Mouse (Mus musculus) kidney, adult 8-10 months (tissue): ENCODE data around the gene Ddx46.

Experiments used
- DNase-seq, 2 experiments: peaks; one replicate each; pipeline ENCODE4 v3.0.0; 2022

Gene Ddx46

GRCm38 (mm10) chr13:55634639-55635127 lies at the start of gene Ddx46:
Gene Ddx46, plus strand, starts transcription at chr13:55635027.
- peak; percentile 84 to 89 for DNase-seq

GRCm38 (mm10) chr13:55591961-55592490 lies 42.8 kb upstream of the Ddx46 start:
- DNase-seq = peak; percentile 26 to 47

- peak; percentile 95 to 96 for DNase-seq
These were observed 42.1 kb upstream of the Ddx46 start for GRCm38 (mm10) chr13:55592512-55593253.

DNA sequence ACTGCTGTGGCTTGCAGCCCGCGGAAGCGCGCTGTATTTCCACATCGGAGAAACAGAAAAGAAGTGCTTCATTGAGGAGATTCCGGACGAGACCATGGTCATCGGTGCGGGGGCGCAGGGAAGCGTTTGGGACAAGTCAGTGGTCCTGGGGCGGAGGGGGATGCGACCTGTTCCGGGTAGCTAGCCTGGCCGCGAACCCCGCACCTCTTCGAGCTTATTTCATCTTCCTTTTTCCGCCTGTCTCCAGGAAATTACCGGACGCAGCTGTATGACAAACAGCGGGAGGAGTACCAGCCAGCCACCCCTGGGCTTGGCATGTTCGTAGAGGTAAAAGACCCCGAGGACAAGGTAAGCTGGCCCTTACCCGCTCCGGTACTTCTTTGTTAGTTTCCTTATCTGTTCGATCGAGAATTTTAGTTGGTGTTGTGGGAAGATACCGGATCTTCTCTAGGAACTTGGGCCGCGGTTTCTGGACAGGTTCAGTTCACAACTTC lies 41.5 kb upstream of the Ddx46 start:
- DNase-seq = no peak

- no peak for DNase-seq
These were observed 39.5 kb upstream of the Ddx46 start for GRCm38 (mm10) chr13:55595375-55595774.

DNA sequence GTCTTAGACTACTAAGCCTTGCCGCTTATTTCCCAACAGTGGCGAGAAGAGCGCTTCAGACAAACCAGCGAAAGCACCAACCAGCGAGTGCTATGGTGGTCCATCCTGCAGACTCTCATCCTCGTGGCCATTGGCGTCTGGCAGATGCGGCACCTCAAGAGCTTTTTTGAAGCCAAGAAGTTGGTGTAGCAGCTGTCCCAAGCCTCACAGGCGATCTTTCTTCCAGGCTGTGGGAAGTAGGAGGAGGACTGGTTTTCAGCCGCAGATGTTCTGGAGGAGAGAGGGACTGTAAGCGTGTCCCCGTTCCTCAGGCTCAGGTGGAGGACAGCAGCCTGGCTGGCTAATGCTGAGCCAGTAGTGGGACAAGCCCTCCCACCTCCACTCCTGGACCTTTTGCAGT lies 38.0 kb upstream of the Ddx46 start:
- no peak for DNase-seq

- peak; percentile 82 to 89 for DNase-seq
These were observed 35.0 kb upstream of the Ddx46 start, which contains the start of gene B4galt7 for GRCm38 (mm10) chr13:55599566-55600540. Gene B4galt7, plus strand, starts transcription at chr13:55599896.

DNA sequence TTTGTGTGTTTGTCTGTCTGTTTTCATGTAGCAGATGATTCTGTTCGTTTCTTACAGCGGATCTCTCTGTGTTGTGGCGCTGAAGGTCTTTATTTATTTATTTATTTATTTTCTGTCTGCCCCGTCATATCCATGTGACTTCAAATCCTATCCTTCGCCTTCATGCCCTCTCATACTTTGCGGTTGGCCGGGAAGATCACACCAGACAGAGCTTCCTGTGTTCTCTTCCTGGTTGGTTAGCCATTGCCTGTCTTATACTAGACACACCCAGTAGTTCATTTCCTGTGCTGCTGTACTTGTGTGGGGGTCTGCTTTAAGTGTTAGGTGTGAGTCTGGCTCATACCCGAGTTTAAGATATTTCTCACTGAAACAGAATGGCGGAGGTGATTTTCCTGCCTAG lies 34.2 kb upstream of the Ddx46 start:
- no peak for DNase-seq

- peak; percentile 43 to 84 for DNase-seq
These were observed 33.2 kb upstream of the Ddx46 start for GRCm38 (mm10) chr13:55601611-55602010.

GRCm38 (mm10) chr13:55604606-55605005 lies 30.2 kb upstream of the Ddx46 start:
- DNase-seq = no peak

DNA sequence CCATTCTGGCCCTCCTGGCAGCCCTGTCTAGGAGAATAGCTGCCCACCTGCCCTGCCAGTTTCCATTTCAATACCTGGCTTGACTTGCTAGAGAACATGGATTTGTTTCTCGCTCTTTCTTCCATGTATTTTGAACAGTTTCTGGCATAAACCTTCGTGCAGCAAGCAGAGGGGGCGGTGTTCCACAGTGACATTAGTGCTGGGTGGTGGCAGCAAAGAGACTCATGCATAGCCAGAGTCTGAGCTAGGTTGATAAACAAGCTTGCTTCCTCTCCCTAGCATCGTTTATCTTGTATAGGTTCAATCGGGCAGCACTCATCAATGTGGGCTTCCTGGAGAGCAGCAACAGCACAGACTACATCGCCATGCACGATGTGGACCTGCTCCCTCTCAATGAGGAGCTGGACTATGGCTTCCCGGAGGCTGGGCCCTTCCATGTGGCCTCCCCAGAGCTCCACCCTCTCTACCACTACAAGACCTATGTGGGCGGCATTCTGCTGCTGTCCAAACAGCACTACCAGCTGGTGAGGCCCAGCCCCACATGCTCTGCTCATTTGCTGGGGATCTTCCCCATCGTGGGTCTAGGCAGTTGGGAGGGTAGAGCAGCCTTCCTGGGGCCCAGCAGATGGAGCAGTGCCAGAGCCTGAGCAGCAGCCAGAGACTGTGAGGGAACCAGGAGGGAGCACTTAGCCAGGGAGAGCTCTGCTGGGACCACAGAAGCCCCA lies 27.8 kb upstream of the Ddx46 start:
- DNase-seq = no peak

GRCm38 (mm10) chr13:55607624-55608006 lies 27.2 kb upstream of the Ddx46 start:
- no peak for DNase-seq

GRCm38 (mm10) chr13:55611996-55612395 lies 22.8 kb upstream of the Ddx46 start:
- DNase-seq = no peak

GRCm38 (mm10) chr13:55613471-55613870 lies 21.4 kb upstream of the Ddx46 start:
- DNase-seq = no peak

- DNase-seq = no peak
These were observed 15.5 kb upstream of the Ddx46 start for GRCm38 (mm10) chr13:55619328-55619727.

DNA sequence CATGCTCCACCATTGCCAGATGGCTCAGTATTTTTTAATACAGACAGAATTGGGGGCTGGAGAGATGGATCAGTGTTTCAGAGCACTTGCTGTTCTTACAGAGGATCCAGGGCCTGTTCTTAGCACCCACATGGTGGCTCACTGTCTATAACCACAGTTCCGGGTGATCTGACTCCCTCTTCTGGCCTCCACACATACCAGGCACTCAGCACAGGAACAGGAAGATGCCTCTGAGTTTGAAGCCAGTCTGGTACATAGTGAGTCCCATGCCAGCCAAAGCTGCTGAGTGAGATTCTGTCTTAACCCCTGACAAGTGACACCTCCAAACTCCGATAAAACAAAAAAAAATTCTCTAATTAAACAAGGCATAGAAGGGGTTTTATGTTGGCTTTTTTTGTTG lies 14.6 kb upstream of the Ddx46 start:
- no peak for DNase-seq

DNA sequence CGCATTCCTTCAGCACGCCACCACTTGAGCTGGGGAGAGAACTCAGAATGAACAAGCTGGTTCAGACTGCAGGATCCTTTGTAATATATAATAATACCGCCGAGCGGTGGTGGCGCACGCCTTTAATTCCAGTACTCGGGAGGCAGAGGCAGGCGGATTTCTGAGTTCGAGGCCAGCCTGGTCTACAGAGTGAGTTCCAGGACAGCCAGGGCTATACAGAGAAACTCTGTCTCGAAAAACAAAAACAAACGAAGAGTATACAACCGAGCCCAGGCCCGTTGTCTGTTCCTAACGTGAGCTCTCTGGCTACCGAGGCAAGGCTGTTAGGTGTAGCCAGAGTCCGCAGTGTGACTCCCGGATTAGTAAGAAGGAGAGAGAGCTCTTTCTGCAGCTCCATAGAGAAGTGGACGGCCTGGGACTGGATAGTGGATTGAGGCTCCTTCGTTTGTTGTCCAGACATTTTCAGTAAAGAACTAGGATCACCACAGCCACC lies 12.6 kb upstream of the Ddx46 start:
- peak in 1 of 2 experiments; percentile 17 for DNase-seq

DNA sequence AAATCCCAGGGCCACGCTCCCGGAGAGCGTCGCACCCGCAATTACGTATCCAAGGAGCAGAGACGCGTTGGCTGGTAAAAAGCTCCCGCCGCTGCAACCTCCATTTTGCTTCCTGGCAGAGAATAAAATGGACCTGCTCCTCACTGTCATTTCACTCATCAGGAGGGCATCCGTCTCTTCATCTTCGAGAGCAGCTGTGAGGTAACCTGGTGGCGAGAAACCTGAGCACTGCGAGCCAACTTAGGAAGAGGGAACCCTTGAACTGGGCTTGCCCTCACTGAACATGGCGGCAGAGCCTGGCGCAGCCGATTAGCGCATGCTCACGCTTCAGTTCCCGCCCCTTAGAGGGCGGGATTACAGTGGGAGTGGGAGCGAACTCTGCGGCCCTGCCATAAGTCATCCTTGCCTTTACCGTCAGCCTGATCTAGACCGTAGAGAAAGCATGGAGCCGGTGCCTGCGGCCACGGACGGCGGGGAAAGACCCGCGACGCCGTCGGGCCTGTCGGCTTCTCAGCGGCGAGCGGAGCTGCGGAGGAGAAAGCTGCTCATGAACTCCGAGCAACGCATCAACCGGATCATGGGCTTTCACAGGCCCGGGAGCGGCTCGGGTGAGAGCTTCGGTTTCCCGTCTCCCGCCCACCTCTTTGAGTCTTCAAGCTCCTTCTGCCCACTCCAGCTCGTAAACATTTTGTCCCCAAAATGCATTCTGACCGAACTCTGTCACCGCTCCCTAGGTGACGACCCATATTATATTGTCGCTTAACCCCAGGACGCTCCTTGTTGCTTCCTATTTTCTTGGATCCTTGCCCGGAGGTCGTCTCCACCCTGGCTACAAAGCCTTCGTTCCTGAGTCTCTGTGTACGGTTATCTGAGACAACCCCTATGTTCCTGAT lies 11.9 kb upstream of the Ddx46 start, which contains the start of gene Caml:
Caml (plus strand) TSS at position 357 of the 893 bp plus-strand sequence.
- DNase-seq = peak; percentile 88 to 91

DNA sequence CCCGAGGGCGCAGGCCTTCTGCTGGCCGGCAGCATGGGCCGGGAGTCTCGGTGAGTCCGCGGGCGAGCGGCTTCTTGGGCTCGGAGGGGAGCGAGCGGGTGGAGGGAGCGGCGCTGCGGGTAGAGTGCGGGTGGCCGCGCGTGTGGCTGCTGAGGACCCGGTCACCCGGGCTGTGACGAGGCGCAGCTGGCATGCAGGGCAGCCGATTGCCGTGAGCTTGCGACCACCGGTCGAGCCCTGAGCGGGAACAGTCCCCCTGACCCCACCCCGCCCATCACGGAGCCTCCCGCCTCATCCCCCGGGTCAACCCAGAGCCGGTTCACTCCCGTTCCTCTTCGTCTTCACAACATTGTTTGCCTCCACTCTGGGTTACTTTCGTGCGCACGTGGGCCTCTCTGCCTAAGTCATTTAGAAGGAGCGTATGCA lies 332 bp downstream of the Ddx46 start:
- DNase-seq = no peak

DNA sequence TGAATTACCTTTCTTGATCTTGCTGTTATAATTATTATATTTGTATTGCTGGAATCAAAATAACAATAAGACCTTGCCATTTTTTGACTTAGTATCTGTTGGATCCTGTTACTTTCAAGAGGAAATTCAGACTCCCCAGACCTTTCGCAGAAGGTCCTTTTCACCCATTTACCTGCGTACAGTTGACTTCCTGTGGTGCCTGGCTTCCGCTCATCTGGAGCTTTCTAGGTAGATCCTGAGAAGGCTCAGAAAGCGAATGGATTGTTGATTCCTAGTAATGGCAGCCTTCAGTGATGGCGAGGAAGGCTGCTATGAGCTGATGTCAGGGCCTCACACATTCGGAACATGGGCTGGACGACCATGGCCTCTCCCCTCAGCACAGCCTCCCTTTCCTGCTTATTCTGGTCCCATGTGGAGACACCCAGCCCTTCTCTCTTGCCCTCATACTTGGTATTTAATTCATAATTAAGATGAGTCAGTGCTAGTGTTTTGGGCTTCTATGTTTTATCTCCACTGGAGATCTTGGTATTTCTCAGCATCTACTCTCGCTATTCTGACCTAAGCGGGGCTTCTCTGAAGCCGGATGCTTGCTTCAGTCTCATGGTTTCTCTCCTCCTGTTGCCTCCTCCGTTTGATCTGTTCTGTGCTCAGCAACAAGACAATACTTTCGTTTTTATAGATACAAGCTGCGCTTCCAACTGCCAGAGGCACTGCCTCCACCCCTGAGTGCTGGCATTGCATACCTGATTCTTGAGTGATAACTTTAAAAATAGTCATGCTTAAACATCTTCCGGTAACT lies 1.6 kb downstream of the Ddx46 start:
- no peak for DNase-seq
